Mouse (Mus musculus) liver, adult 2 months (tissue): ENCODE data around the gene Mrps18c.

Experiments
- CTCF ChIP-seq: fragments of 200-500 bp; IDR thresholded peaks from 2 replicates; pipeline ENCODE4 v1.5.1; 2011; ENCODE audit warnings: low read depth, low read length, control low read depth
- POLR2A ChIP-seq: fragments of 200-500 bp; IDR thresholded peaks from 2 replicates; pipeline ENCODE4 v1.6.1; 2011; ENCODE audit warnings: low read length, control low read depth; ENCODE audit not compliant: insufficient read depth; ENCODE audit errors: extremely low read depth

DNA sequence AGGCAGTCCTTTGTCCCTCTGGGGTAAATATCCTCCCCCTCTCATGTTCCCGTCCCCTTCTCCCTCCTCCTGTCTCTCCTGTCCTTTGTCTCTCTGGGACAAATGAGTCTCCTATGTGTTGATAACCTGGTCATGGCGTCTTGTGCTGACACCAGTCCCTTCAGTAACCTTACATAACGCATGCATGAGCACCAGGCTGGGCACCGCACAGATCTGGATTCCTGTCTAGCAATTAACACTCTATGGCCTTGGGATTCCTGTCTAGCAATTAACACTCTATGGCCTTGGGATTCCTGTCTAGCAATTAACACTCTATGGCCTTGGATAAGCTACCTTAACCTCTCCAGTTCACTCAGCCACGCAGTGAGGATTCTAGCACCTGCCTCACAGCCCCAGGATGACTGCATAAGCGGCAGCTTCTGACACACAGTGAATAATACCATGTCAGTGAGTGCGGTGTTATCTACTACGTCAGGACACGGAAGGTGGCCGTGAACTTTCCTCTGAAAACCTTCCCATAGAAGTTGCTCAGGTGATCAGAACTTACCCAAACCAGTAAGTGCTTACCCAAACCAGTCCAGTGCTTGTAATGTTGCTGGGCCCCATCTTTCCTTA lies 38.3 kb upstream of the Mrps18c start:
- TF ChIP-seq CTCF (no peak), POLR2A (no peak)
